ENCODE assay signal across 8 mouse cellular contexts in genomic region chr13:111807105-111807595, GRCm38 (mm10). TPM values are rescaled to one million over a fixed set of nuclear protein-coding genes. Genes with fewer than 3 reads are reported as not detected.
DNase-seq lines count a peak whose midpoint lies in the region; ATAC-seq and TF ChIP-seq lines count a peak whose summit lies in the region.

No protein-coding gene starts in this region.

- H3K4me2 ChIP-seq in forebrain, embryonic 13.5 days: peak overlapping the region; percentile 89
- peak overlapping the region; percentile 97 for H3K4me2 ChIP-seq in limb, embryonic 13.5 days (replicated peaks)

- H3K36me3 ChIP-seq in heart, embryonic 10.5 days: no peaks in the 10 kb centered on the region
- peaks cover 18% of the 10 kb centered on the region for H3K36me3 ChIP-seq in G1E (replicated peaks)
- H3K36me3 ChIP-seq in forebrain, embryonic 13.5 days (ENCODE audit: poor library complexity, severe bottlenecking): no peaks in the 10 kb centered on the region
- no peaks in the 10 kb centered on the region for H3K36me3 ChIP-seq in limb, embryonic 13.5 days

- no peaks in the 10 kb centered on the region for H3K27me3 ChIP-seq in heart, embryonic 10.5 days (ENCODE audit: insufficient read depth, poor library complexity, severe bottlenecking)
- H3K27me3 ChIP-seq in G1E (ENCODE audit: insufficient read depth, low read length): peaks cover 14% of the 10 kb centered on the region; the same call in 1 of the 2 replicates
- H3K27me3 ChIP-seq in forebrain, embryonic 13.5 days: peaks cover 8% of the 10 kb centered on the region; the same call in 1 of the 2 replicates
- H3K27me3 ChIP-seq in limb, embryonic 13.5 days: peaks cover 11% of the 10 kb centered on the region

- peak overlapping the region; percentile 88 for H3K9ac ChIP-seq in forebrain, embryonic 13.5 days
- H3K9ac ChIP-seq in limb, embryonic 13.5 days: peak overlapping the region; percentile 87

- H3K9me3 ChIP-seq in heart, embryonic 10.5 days: no peaks in the 10 kb centered on the region
- no peaks in the 10 kb centered on the region for H3K9me3 ChIP-seq in G1E (replicated peaks)
- H3K9me3 ChIP-seq in forebrain, embryonic 13.5 days (replicated peaks): no peaks in the 10 kb centered on the region
- H3K9me3 ChIP-seq in limb, embryonic 13.5 days: no peaks in the 10 kb centered on the region

- peaks cover 42% of the 10 kb centered on the region for H3K4me1 ChIP-seq in heart, embryonic 10.5 days
- peaks cover 49% of the 10 kb centered on the region for H3K4me1 ChIP-seq in G1E (ENCODE audit: insufficient read depth, low read depth, low read length)
- peaks cover 36% of the 10 kb centered on the region for H3K4me1 ChIP-seq in forebrain, embryonic 13.5 days
- peaks cover 39% of the 10 kb centered on the region for H3K4me1 ChIP-seq in limb, embryonic 13.5 days

- TF ChIP-seq CTCF in G1E (IDR thresholded peaks at IDR 0.05; ENCODE audit: low read depth, low read length): no peak

- peak overlapping the region; percentile 98 for H3K4me3 ChIP-seq in heart, embryonic 10.5 days
- H3K4me3 ChIP-seq in G1E (ENCODE audit: low read depth, low read length): peak overlapping the region; percentile 89
- peak overlapping the region; percentile 83 for H3K4me3 ChIP-seq in forebrain, embryonic 13.5 days
- H3K4me3 ChIP-seq in limb, embryonic 13.5 days: peak overlapping the region; percentile 94

- H3K27ac ChIP-seq in heart, embryonic 10.5 days: peak overlapping the region; percentile 98
- H3K27ac ChIP-seq in forebrain, embryonic 13.5 days: no peak overlapping the region; the same call in 1 of the 2 replicates
- H3K27ac ChIP-seq in limb, embryonic 13.5 days: no peak overlapping the region; the same call in 1 of the 2 replicates

- ATAC-seq in G1E (ENCODE audit: extremely low read depth, insufficient number of reproducible peaks, low FRiP score, poor library complexity, severe bottlenecking): no peak; the same call in 1 of the 2 replicates
- no peak for ATAC-seq in forebrain, embryonic 13.5 days
- no peak for ATAC-seq in limb, embryonic 13.5 days (ENCODE audit: low FRiP score, low read depth)
- ATAC-seq in neutrophil, adult 5-6 weeks (ENCODE audit: extremely low read depth, insufficient number of reproducible peaks, low FRiP score, poor library complexity, severe bottlenecking): peak; percentile 23; the same call in 1 of the 2 replicates

- under 1% methylated on average over 11 of the region's 11 CpGs for WGBS in heart, embryonic 10.5 days
- WGBS in forebrain, embryonic 13.5 days: under 1% methylated on average over 11 of the region's 11 CpGs
- WGBS in limb, embryonic 13.5 days: under 1% methylated on average over 11 of the region's 11 CpGs

- DNase-seq in heart, embryonic 10.5 days (ENCODE audit: low spot score): no peak
- no peak for DNase-seq in heart, adult 8-10 months (ENCODE audit: low spot score)
- no peak for DNase-seq in G1E (ENCODE audit: low spot score)
- DNase-seq in layer of hippocampus, adult 9-11 months: no peak
- no peak for DNase-seq in kidney, adult 11 months

RNA-seq across cellular contexts. Expression of gene Map3k1, which starts 1.6 kb away (rescaled TPM):
- polyA plus RNA-seq in heart, embryonic 10.5 days (2016; fragmentation: Nextera tagmentation; extraction: Ambion mirVana): 13.8 and 16.6 TPM in 2 replicates
- total RNA-seq in heart, adult 8-10 months (2022): 10 to 100 TPM; 20.9 to 29.5 (median 21.3) TPM
- total RNA-seq in G1E (2014; fragmentation: Nextera tagmentation) (51.7 and 51.8 TPM in 2 replicates), G1E (2017) (74.5 and 99.2 TPM in 2 replicates)
- 23.7 and 24.6 TPM in 2 replicates for polyA plus RNA-seq in G1E (2012)
- polyA plus RNA-seq in forebrain, embryonic 13.5 days (2015; fragmentation: Nextera tagmentation; extraction: Ambion mirVana): 11.1 and 11.8 TPM in 2 replicates
- 14.2 and 14.6 TPM in 2 replicates for polyA plus RNA-seq in limb, embryonic 13.5 days (2015; fragmentation: Nextera tagmentation; extraction: Ambion mirVana)
- total RNA-seq in neutrophil, adult 5-6 weeks (2017): 242 and 277 TPM in 2 replicates
